Mouse (Mus musculus): ENCODE data around the gene Ap2s1. TPM values are rescaled to one million over a fixed set of nuclear protein-coding genes. Genes with fewer than 3 reads are reported as not detected.

The Ap2s1 gene
- total and polyA plus RNA-seq, 2 experiments from 2014 or later, result 524 to 619 TPM

GRCm38 (mm10) chr7:16792316-16792715, 54.1 kb downstream of the Ap2s1 start:
- H3K36me3 ChIP-seq (ENCODE audit: insufficient read depth, low read length), result no peaks in the 10 kb centered on the region; the same call in 1 of the 2 replicates
- no peak overlapping the region for H3K9ac ChIP-seq (replicated peaks; ENCODE audit: low read length)
- H3K4me3 ChIP-seq (ENCODE audit: low read length), result no peak overlapping the region
- H3K27me3 ChIP-seq (ENCODE audit: insufficient read depth, low read length), result no peaks in the 10 kb centered on the region
- TF ChIP-seq CTCF (IDR thresholded peaks at IDR 0.05; ENCODE audit: low read depth), result no peak
- no peak overlapping the region for H3K27ac ChIP-seq
- ATAC-seq (no peak), DNase-seq (ENCODE audit: low spot score) (no peak)
- 77% methylated on average over 5 of the region's 5 CpGs for WGBS
- no peak overlapping the region for H3K4me2 ChIP-seq (ENCODE audit: low read depth, low read length)
- no peaks in the 10 kb centered on the region for H3K4me1 ChIP-seq (ENCODE audit: insufficient read depth, low read length)
- H3K9me3 ChIP-seq (ENCODE audit: low read length), result no peaks in the 10 kb centered on the region

GRCm38 (mm10) chr7:16793010-16793725, 55.0 kb downstream of the Ap2s1 start:
- ATAC-seq (no peak), DNase-seq (ENCODE audit: low spot score) (no peak)
- Histone ChIP-seq H3K9ac (replicated peaks; ENCODE audit: low read length) (no peak overlapping the region), H3K4me3 (ENCODE audit: low read length) (no peak overlapping the region), H3K36me3 (ENCODE audit: insufficient read depth, low read length) (no peaks in the 10 kb centered on the region; the same call in 1 of the 2 replicates), H3K9me3 (ENCODE audit: low read length) (no peaks in the 10 kb centered on the region), H3K4me1 (ENCODE audit: insufficient read depth, low read length) (no peaks in the 10 kb centered on the region), H3K27me3 (ENCODE audit: insufficient read depth, low read length) (no peaks in the 10 kb centered on the region), H3K27ac (no peak overlapping the region), H3K4me2 (ENCODE audit: low read depth, low read length) (no peak overlapping the region)
- no peak for TF ChIP-seq CTCF (IDR thresholded peaks at IDR 0.05; ENCODE audit: low read depth)
- 96% methylated on average over 19 of the region's 19 CpGs for WGBS

- Histone ChIP-seq H3K4me1 (ENCODE audit: insufficient read depth, low read length) (no peaks in the 10 kb centered on the region), H3K27ac (no peak overlapping the region), H3K9ac (replicated peaks; ENCODE audit: low read length) (no peak overlapping the region), H3K4me2 (ENCODE audit: low read depth, low read length) (no peak overlapping the region), H3K36me3 (ENCODE audit: insufficient read depth, low read length) (no peaks in the 10 kb centered on the region; the same call in 1 of the 2 replicates), H3K27me3 (ENCODE audit: insufficient read depth, low read length) (no peaks in the 10 kb centered on the region), H3K4me3 (ENCODE audit: low read length) (no peak overlapping the region), H3K9me3 (ENCODE audit: low read length) (no peaks in the 10 kb centered on the region)
- 92% methylated on average over 5 of the region's 5 CpGs for WGBS
- no peak for TF ChIP-seq CTCF (IDR thresholded peaks at IDR 0.05; ENCODE audit: low read depth)
- no peak for DNase-seq (ENCODE audit: low spot score)
- ATAC-seq, result no peak
Observed at GRCm38 (mm10) chr7:16794886-16795285, 56.7 kb downstream of the Ap2s1 start.

Other genes with a start within 250 kb of the Ap2s1 start
- gene Arhgap35, start 123.4 kb upstream of the Ap2s1 start, total RNA-seq (2014; rRNA removed), result 131 and 146 TPM in 2 replicates
- gene Arhgap35, start 123.4 kb upstream of the Ap2s1 start, polyA plus RNA-seq (2015; fragmentation: Nextera tagmentation; extraction: Ambion mirVana), result 21.2 and 24.8 TPM in 2 replicates
- gene Ceacam15, start 62.7 kb upstream of the Ap2s1 start, total RNA-seq (2014; rRNA removed), result not detected in 2 replicates
- not detected in 2 replicates for gene Ceacam15, start 62.7 kb upstream of the Ap2s1 start, polyA plus RNA-seq (2015; fragmentation: Nextera tagmentation; extraction: Ambion mirVana)
- gene Ceacam9, start 16.5 kb upstream of the Ap2s1 start, total RNA-seq (2014; rRNA removed), result not detected in 2 replicates
- gene Ceacam9, start 16.5 kb upstream of the Ap2s1 start, polyA plus RNA-seq (2015; fragmentation: Nextera tagmentation; extraction: Ambion mirVana), result 0.67 and 0.68 TPM in 2 replicates
- gene Slc1a5, start 42.9 kb downstream of the Ap2s1 start, total RNA-seq (2014; rRNA removed), result 18.1 and 19.2 TPM in 2 replicates
- gene Slc1a5, start 42.9 kb downstream of the Ap2s1 start, polyA plus RNA-seq (2015; fragmentation: Nextera tagmentation; extraction: Ambion mirVana), result 9.5 and 9.7 TPM in 2 replicates
- gene Strn4, start 77.5 kb downstream of the Ap2s1 start, total RNA-seq (2014; rRNA removed), result 234 and 248 TPM in 2 replicates
- 128 and 141 TPM in 2 replicates for gene Strn4, start 77.5 kb downstream of the Ap2s1 start, polyA plus RNA-seq (2015; fragmentation: Nextera tagmentation; extraction: Ambion mirVana)
- gene Fkrp, start 78.3 kb downstream of the Ap2s1 start, total RNA-seq (2014; rRNA removed), result 63.1 and 73.8 TPM in 2 replicates
- gene Fkrp, start 78.3 kb downstream of the Ap2s1 start, polyA plus RNA-seq (2015; fragmentation: Nextera tagmentation; extraction: Ambion mirVana), result 45.2 and 45.4 TPM in 2 replicates
- 4.3 and 5.4 TPM in 2 replicates for gene Prkd2, start 104.5 kb downstream of the Ap2s1 start, total RNA-seq (2014; rRNA removed)
- 4.3 and 4.8 TPM in 2 replicates for gene Prkd2, start 104.5 kb downstream of the Ap2s1 start, polyA plus RNA-seq (2015; fragmentation: Nextera tagmentation; extraction: Ambion mirVana)
- 85.9 and 95.6 TPM in 2 replicates for gene Dact3, start 136.9 kb downstream of the Ap2s1 start, total RNA-seq (2014; rRNA removed)
- 7.2 TPM in 2 replicates for gene Dact3, start 136.9 kb downstream of the Ap2s1 start, polyA plus RNA-seq (2015; fragmentation: Nextera tagmentation; extraction: Ambion mirVana)
- gene Gng8, start 153.4 kb downstream of the Ap2s1 start, total RNA-seq (2014; rRNA removed), result 4.1 TPM in 1 of 2 replicates, not detected in the other
- 0.62 and 4.7 TPM in 2 replicates for gene Gng8, start 153.4 kb downstream of the Ap2s1 start, polyA plus RNA-seq (2015; fragmentation: Nextera tagmentation; extraction: Ambion mirVana)
- gene Ptgir, start 168.1 kb downstream of the Ap2s1 start, total RNA-seq (2014; rRNA removed), result 0.18 and 0.21 TPM in 2 replicates
- 0.05 TPM in 2 replicates for gene Ptgir, start 168.1 kb downstream of the Ap2s1 start, polyA plus RNA-seq (2015; fragmentation: Nextera tagmentation; extraction: Ambion mirVana)
- gene Calm3, start 185.7 kb downstream of the Ap2s1 start, total RNA-seq (2014; rRNA removed), result 1,865 and 2,018 TPM in 2 replicates
- gene Calm3, start 185.7 kb downstream of the Ap2s1 start, polyA plus RNA-seq (2015; fragmentation: Nextera tagmentation; extraction: Ambion mirVana), result 435 and 441 TPM in 2 replicates
- 106 and 118 TPM in 2 replicates for gene Pnmal2, start 206.3 kb downstream of the Ap2s1 start, total RNA-seq (2014; rRNA removed)
- 138 and 139 TPM in 2 replicates for gene Pnmal2, start 206.3 kb downstream of the Ap2s1 start, polyA plus RNA-seq (2015; fragmentation: Nextera tagmentation; extraction: Ambion mirVana)
- 22.7 and 24.3 TPM in 2 replicates for gene Pnmal1, start 221.3 kb downstream of the Ap2s1 start, total RNA-seq (2014; rRNA removed)
- 40.9 and 41.2 TPM in 2 replicates for gene Pnmal1, start 221.3 kb downstream of the Ap2s1 start, polyA plus RNA-seq (2015; fragmentation: Nextera tagmentation; extraction: Ambion mirVana)
- gene Gm42372, start 244.7 kb downstream of the Ap2s1 start, total RNA-seq (2014; rRNA removed), result 36.9 and 41.7 TPM in 2 replicates
- 8.2 and 8.9 TPM in 2 replicates for gene Gm42372, start 244.7 kb downstream of the Ap2s1 start, polyA plus RNA-seq (2015; fragmentation: Nextera tagmentation; extraction: Ambion mirVana)

All from hindbrain, postnatal 0 days (tissue).